Mouse (Mus musculus): ENCODE measurements around the gene Cnot11.

Cnot11 gene

GRCm38 (mm10) chr1:39531036-39531435 is 3.8 kb upstream of the Cnot11 start:
- in situ Hi-C loops (cut with MseI, MboI), result no loop called here

- in situ Hi-C loops (cut with MseI, MboI), result no loop called here
Observed at GRCm38 (mm10) chr1:39533917-39534316, 875 bp upstream of the Cnot11 start.

- in situ Hi-C loops (cut with MseI, MboI), result no loop called here
Observed at GRCm38 (mm10) chr1:39535515-39536311, 921 bp downstream of the Cnot11 start.

- in situ Hi-C loops (cut with MseI, MboI), result no loop called here
Observed at GRCm38 (mm10) chr1:39536701-39537100, 1.9 kb downstream of the Cnot11 start.

- in situ Hi-C loops (cut with MseI, MboI), result no loop called here
Observed at GRCm38 (mm10) chr1:39537631-39538380, 3.0 kb downstream of the Cnot11 start.

GRCm38 (mm10) chr1:39540592-39540991 is 5.8 kb downstream of the Cnot11 start:
- in situ Hi-C loops (cut with MseI, MboI), result no loop called here

- in situ Hi-C loops (cut with MseI, MboI), result no loop called here
Observed at GRCm38 (mm10) chr1:39545589-39545988, 10.8 kb downstream of the Cnot11 start.

GRCm38 (mm10) chr1:39546160-39546866 is 11.5 kb downstream of the Cnot11 start:
- in situ Hi-C loops (cut with MseI, MboI), result no loop called here

GRCm38 (mm10) chr1:39547238-39547637 is 12.4 kb downstream of the Cnot11 start:
- in situ Hi-C loops (cut with MseI, MboI), result no loop called here

GRCm38 (mm10) chr1:39549831-39550230 is 15.0 kb downstream of the Cnot11 start:
- in situ Hi-C loops (cut with MseI, MboI), result no loop called here

- in situ Hi-C loops (cut with MseI, MboI), result no loop called here
Observed at GRCm38 (mm10) chr1:39555556-39556415, 21.0 kb downstream of the Cnot11 start.

- in situ Hi-C loops (cut with MseI, MboI), result no loop called here
Observed at GRCm38 (mm10) chr1:39559009-39559408, 24.2 kb downstream of the Cnot11 start.

- in situ Hi-C loops (cut with MseI, MboI), result no loop called here
Observed at GRCm38 (mm10) chr1:39561920-39562319, 27.1 kb downstream of the Cnot11 start.

GRCm38 (mm10) chr1:39563161-39563560 is 28.4 kb downstream of the Cnot11 start:
- in situ Hi-C loops (cut with MseI, MboI), result no loop called here

GRCm38 (mm10) chr1:39564603-39565002 is 29.8 kb downstream of the Cnot11 start:
- in situ Hi-C loops (cut with MseI, MboI), result no loop called here

- in situ Hi-C loops (cut with MseI, MboI), result no loop called here
Observed at GRCm38 (mm10) chr1:39568079-39568478, 33.3 kb downstream of the Cnot11 start.

GRCm38 (mm10) chr1:39571653-39572052 is 36.9 kb downstream of the Cnot11 start:
- in situ Hi-C loops (cut with MseI, MboI), result no loop called here

GRCm38 (mm10) chr1:39573890-39574289 is 39.1 kb downstream of the Cnot11 start:
- in situ Hi-C loops (cut with MseI, MboI), result no loop called here

- in situ Hi-C loops (cut with MseI, MboI), result no loop called here
Observed at GRCm38 (mm10) chr1:39575778-39576375, 41.1 kb downstream of the Cnot11 start.

- in situ Hi-C loops (cut with MseI, MboI), result no loop called here
Observed at GRCm38 (mm10) chr1:39576431-39577243, 41.8 kb downstream of the Cnot11 start.

All from mouse trophoblast stem cell (cell line).